Mouse (Mus musculus): Measurements from ENCODE around the gene Rps6ka1. TPM values are rescaled to one million over a fixed set of nuclear protein-coding genes. Genes with fewer than 3 reads are reported as not detected.

Gene Rps6ka1
- polyA plus RNA-seq, 1 experiment from 2014 or later = 25.2 TPM

- no peak for ATAC-seq (ENCODE audit: low FRiP score)
- Histone ChIP-seq H3K9me3 (ENCODE audit: control insufficient read depth, low read length) (no peaks in the 10 kb centered on the region), H3K4me1 (ENCODE audit: control insufficient read depth, insufficient read depth, low read length) (no peaks in the 10 kb centered on the region), H3K36me3 (ENCODE audit: control insufficient read depth, insufficient read depth, low read length) (no peaks in the 10 kb centered on the region), H3K27me3 (ENCODE audit: control insufficient read depth, insufficient read depth, low read length) (no peaks in the 10 kb centered on the region), H3K9ac (ENCODE audit: low read length) (no peak overlapping the region), H3K4me2 (no peak overlapping the region), H3K4me3 (ENCODE audit: low read depth, low read length) (no peak overlapping the region), H3K27ac (ENCODE audit: low read depth, low read length) (no peak overlapping the region)
- no peak for DNase-seq (ENCODE audit: low spot score, missing footprints)
- WGBS = 92% methylated on average over 6 of the region's 6 CpGs
These were observed 12.8 kb upstream of the Rps6ka1 start for GRCm38 (mm10) chr4:133900352-133900751.

- no peak for DNase-seq (ENCODE audit: low spot score, missing footprints)
- ATAC-seq (ENCODE audit: low FRiP score) = no peak
- Histone ChIP-seq H3K4me3 (ENCODE audit: low read depth, low read length) (no peak overlapping the region), H3K27me3 (ENCODE audit: control insufficient read depth, insufficient read depth, low read length) (no peaks in the 10 kb centered on the region), H3K27ac (ENCODE audit: low read depth, low read length) (no peak overlapping the region), H3K36me3 (ENCODE audit: control insufficient read depth, insufficient read depth, low read length) (no peaks in the 10 kb centered on the region), H3K9me3 (ENCODE audit: control insufficient read depth, low read length) (no peaks in the 10 kb centered on the region), H3K4me2 (no peak overlapping the region), H3K4me1 (ENCODE audit: control insufficient read depth, insufficient read depth, low read length) (no peaks in the 10 kb centered on the region), H3K9ac (ENCODE audit: low read length) (no peak overlapping the region)
- 82% methylated on average over 9 of the region's 9 CpGs for WGBS
These were observed 11.7 kb upstream of the Rps6ka1 start for GRCm38 (mm10) chr4:133899241-133899800.

- Histone ChIP-seq H3K9ac (ENCODE audit: low read length) (no peak overlapping the region), H3K36me3 (ENCODE audit: control insufficient read depth, insufficient read depth, low read length) (no peaks in the 10 kb centered on the region), H3K9me3 (ENCODE audit: control insufficient read depth, low read length) (no peaks in the 10 kb centered on the region), H3K4me3 (ENCODE audit: low read depth, low read length) (no peak overlapping the region), H3K4me2 (no peak overlapping the region), H3K27me3 (ENCODE audit: control insufficient read depth, insufficient read depth, low read length) (no peaks in the 10 kb centered on the region), H3K4me1 (ENCODE audit: control insufficient read depth, insufficient read depth, low read length) (no peaks in the 10 kb centered on the region), H3K27ac (ENCODE audit: low read depth, low read length) (no peak overlapping the region)
- DNase-seq (ENCODE audit: low spot score, missing footprints) (no peak), ATAC-seq (ENCODE audit: low FRiP score) (no peak)
- WGBS = 20% methylated on average over 6 of the region's 6 CpGs
These were observed 10.6 kb upstream of the Rps6ka1 start for GRCm38 (mm10) chr4:133898151-133898550.

GRCm38 (mm10) chr4:133897431-133897891 lies 9.9 kb upstream of the Rps6ka1 start:
- Histone ChIP-seq H3K36me3 (ENCODE audit: control insufficient read depth, insufficient read depth, low read length) (no peaks in the 10 kb centered on the region), H3K27me3 (ENCODE audit: control insufficient read depth, insufficient read depth, low read length) (no peaks in the 10 kb centered on the region), H3K9ac (ENCODE audit: low read length) (no peak overlapping the region), H3K4me2 (no peak overlapping the region), H3K9me3 (ENCODE audit: control insufficient read depth, low read length) (no peaks in the 10 kb centered on the region), H3K4me3 (ENCODE audit: low read depth, low read length) (no peak overlapping the region), H3K27ac (ENCODE audit: low read depth, low read length) (no peak overlapping the region), H3K4me1 (ENCODE audit: control insufficient read depth, insufficient read depth, low read length) (no peaks in the 10 kb centered on the region)
- DNase-seq (ENCODE audit: low spot score, missing footprints) = no peak
- 74% methylated on average over 11 of the region's 11 CpGs for WGBS
- no peak for ATAC-seq (ENCODE audit: low FRiP score)

- 55% methylated on average over 1 of the region's 1 CpGs for WGBS
- H3K36me3 ChIP-seq (ENCODE audit: control insufficient read depth, insufficient read depth, low read length) = no peaks in the 10 kb centered on the region
- no peak overlapping the region for H3K4me3 ChIP-seq (ENCODE audit: low read depth, low read length)
- no peaks in the 10 kb centered on the region for H3K4me1 ChIP-seq (ENCODE audit: control insufficient read depth, insufficient read depth, low read length)
- H3K4me2 ChIP-seq = no peak overlapping the region
- no peak for DNase-seq (ENCODE audit: low spot score, missing footprints)
- no peak overlapping the region for H3K27ac ChIP-seq (ENCODE audit: low read depth, low read length)
- H3K27me3 ChIP-seq (ENCODE audit: control insufficient read depth, insufficient read depth, low read length) = no peaks in the 10 kb centered on the region
- no peak overlapping the region for H3K9ac ChIP-seq (ENCODE audit: low read length)
- no peak for ATAC-seq (ENCODE audit: low FRiP score)
- no peaks in the 10 kb centered on the region for H3K9me3 ChIP-seq (ENCODE audit: control insufficient read depth, low read length)
These were observed 9.4 kb upstream of the Rps6ka1 start for GRCm38 (mm10) chr4:133896984-133897383.

GRCm38 (mm10) chr4:133896002-133896401 lies 8.4 kb upstream of the Rps6ka1 start:
- Histone ChIP-seq H3K9me3 (ENCODE audit: control insufficient read depth, low read length) (no peaks in the 10 kb centered on the region), H3K36me3 (ENCODE audit: control insufficient read depth, insufficient read depth, low read length) (no peaks in the 10 kb centered on the region), H3K27ac (ENCODE audit: low read depth, low read length) (no peak overlapping the region), H3K4me2 (no peak overlapping the region), H3K9ac (ENCODE audit: low read length) (no peak overlapping the region), H3K4me1 (ENCODE audit: control insufficient read depth, insufficient read depth, low read length) (no peaks in the 10 kb centered on the region), H3K4me3 (ENCODE audit: low read depth, low read length) (no peak overlapping the region), H3K27me3 (ENCODE audit: control insufficient read depth, insufficient read depth, low read length) (no peaks in the 10 kb centered on the region)
- no peak for DNase-seq (ENCODE audit: low spot score, missing footprints)
- no peak for ATAC-seq (ENCODE audit: low FRiP score)
- 96% methylated on average over 3 of the region's 3 CpGs for WGBS

DNA sequence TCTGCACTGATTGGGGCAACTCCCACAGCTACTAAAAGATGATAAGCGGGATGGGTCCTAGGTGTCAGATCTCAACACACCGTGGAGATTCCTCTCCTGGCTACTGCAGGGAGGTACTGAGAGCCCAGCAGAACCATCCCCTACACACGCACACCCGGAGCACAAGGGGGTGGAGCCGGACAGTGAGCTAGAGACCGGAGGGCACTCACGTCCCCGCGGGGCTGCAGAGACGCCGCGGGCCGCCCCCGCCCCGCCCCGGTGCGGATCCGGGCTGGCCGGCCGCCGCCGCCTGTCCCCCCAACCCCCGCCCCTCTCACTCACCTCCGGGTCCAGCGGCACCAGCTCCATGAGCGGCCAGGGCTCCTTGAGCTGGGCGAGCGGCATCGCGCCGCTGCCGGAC lies 348 bp downstream of the Rps6ka1 start:
- WGBS = under 1% methylated on average over 28 of the region's 32 CpGs
- ATAC-seq (ENCODE audit: low FRiP score) = no peak; the same call in 1 of the 2 replicates

GRCm38 (mm10) chr4:133885991-133886501 lies 1.6 kb downstream of the Rps6ka1 start:
- Histone ChIP-seq H3K9me3 (ENCODE audit: control insufficient read depth, low read length) (no peaks in the 10 kb centered on the region), H3K27ac (ENCODE audit: low read depth, low read length) (no peak overlapping the region), H3K27me3 (ENCODE audit: control insufficient read depth, insufficient read depth, low read length) (peaks cover 5% of the 10 kb centered on the region; the same call in 1 of the 2 replicates), H3K36me3 (ENCODE audit: control insufficient read depth, insufficient read depth, low read length) (no peaks in the 10 kb centered on the region), H3K4me2 (no peak overlapping the region), H3K9ac (ENCODE audit: low read length) (no peak overlapping the region), H3K4me1 (ENCODE audit: control insufficient read depth, insufficient read depth, low read length) (peaks cover 2% of the 10 kb centered on the region; the same call in 1 of the 2 replicates), H3K4me3 (ENCODE audit: low read depth, low read length) (no peak overlapping the region)
- DNase-seq (ENCODE audit: low spot score, missing footprints) = no peak
- 25% methylated on average over 10 of the region's 10 CpGs for WGBS
- no peak for ATAC-seq (ENCODE audit: low FRiP score)

More for the DNA sequence above, 348 bp downstream of the Rps6ka1 start:
- Histone ChIP-seq H3K4me1 (ENCODE audit: control insufficient read depth, insufficient read depth, low read length) (peaks cover 2% of the 10 kb centered on the region; the same call in 1 of the 2 replicates), H3K36me3 (ENCODE audit: control insufficient read depth, insufficient read depth, low read length) (no peaks in the 10 kb centered on the region), H3K9me3 (ENCODE audit: control insufficient read depth, low read length) (no peaks in the 10 kb centered on the region), H3K4me2 (peak overlapping the region; percentile 98), H3K27me3 (ENCODE audit: control insufficient read depth, insufficient read depth, low read length) (peaks cover 5% of the 10 kb centered on the region; the same call in 1 of the 2 replicates), H3K27ac (ENCODE audit: low read depth, low read length) (no peak overlapping the region), H3K4me3 (ENCODE audit: low read depth, low read length) (peak overlapping the region; percentile 70), H3K9ac (ENCODE audit: low read length) (peak overlapping the region; percentile 85)
- no peak for DNase-seq (ENCODE audit: low spot score, missing footprints)

DNA sequence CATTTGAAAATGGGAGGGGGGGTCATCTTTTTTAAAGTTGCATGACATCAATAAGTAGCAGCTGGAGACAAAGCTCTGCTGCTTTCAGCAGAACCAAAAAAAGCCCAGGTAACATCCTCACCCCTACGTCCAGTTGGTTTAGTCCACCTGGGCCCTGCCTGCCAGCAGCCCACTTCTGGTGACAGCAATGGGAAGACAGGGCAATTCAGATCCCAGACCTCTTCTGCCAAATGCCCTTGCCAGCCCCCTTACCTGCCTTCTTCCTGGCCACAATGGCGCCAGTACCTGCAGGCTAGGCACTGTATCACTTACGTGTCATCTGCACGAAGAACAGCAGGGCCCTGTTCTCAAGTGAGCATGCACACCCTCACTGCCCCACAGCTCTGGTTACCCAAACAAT lies 2.3 kb downstream of the Rps6ka1 start:
- 79% methylated on average over 4 of the region's 4 CpGs for WGBS

More for the DNA sequence above, 2.3 kb downstream of the Rps6ka1 start:
- Histone ChIP-seq H3K27me3 (ENCODE audit: control insufficient read depth, insufficient read depth, low read length) (peaks cover 5% of the 10 kb centered on the region; the same call in 1 of the 2 replicates), H3K4me2 (no peak overlapping the region), H3K27ac (ENCODE audit: low read depth, low read length) (no peak overlapping the region), H3K9me3 (ENCODE audit: control insufficient read depth, low read length) (no peaks in the 10 kb centered on the region), H3K9ac (ENCODE audit: low read length) (no peak overlapping the region), H3K36me3 (ENCODE audit: control insufficient read depth, insufficient read depth, low read length) (no peaks in the 10 kb centered on the region), H3K4me3 (ENCODE audit: low read depth, low read length) (no peak overlapping the region), H3K4me1 (ENCODE audit: control insufficient read depth, insufficient read depth, low read length) (peaks cover 2% of the 10 kb centered on the region; the same call in 1 of the 2 replicates)
- ATAC-seq (ENCODE audit: low FRiP score) (no peak), DNase-seq (ENCODE audit: low spot score, missing footprints) (no peak)

All from midbrain, embryonic 11.5 days (tissue).